Mouse (Mus musculus) MEL (cell line): ENCODE measurements around the gene Olfr557.

Experiments used
- GABPA ChIP-seq: IDR thresholded peaks from 2 replicates; pipeline ENCODE4 v1.6.1; 2012; ENCODE audit warnings: low read depth, mild to moderate bottlenecking, inconsistent platforms, low read length, improper control_type of control experiment, moderate library complexity
- HCFC1 ChIP-seq: IDR thresholded peaks from 2 replicates; pipeline ENCODE4 v1.6.1; 2012; ENCODE audit warnings: low read depth, mild to moderate bottlenecking, inconsistent platforms, low read length, improper control_type of control experiment, moderate library complexity
- NELFE ChIP-seq: IDR thresholded peaks from 2 replicates; pipeline ENCODE4 v1.6.1; 2011; ENCODE audit warnings: low read depth, low read length, improper control_type of control experiment

DNA sequence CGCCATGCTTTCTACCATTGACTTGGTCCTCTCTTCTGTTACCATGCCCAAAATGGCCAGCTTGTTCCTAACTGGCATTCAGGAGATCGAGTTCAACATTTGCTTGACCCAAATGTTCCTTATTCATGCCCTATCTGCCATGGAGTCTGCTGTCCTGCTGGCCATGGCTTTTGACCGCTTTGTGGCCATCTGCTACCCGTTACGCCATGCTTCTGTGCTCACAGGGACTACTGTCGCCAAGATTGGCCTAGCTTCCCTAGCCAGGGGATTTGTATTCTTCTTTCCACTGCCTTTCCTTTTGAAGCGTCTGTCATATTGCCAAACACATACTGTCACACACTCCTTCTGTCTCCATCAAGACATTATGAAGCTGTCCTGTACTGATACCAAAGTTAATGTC is 2.8 kb downstream of the Olfr557 start:
- TF ChIP-seq GABPA (no peak), HCFC1 (no peak), NELFE (no peak)
